Mouse (Mus musculus) heart, embryonic 11.5 days (tissue): ENCODE data around the gene Swsap1. TPM values are rescaled to one million over a fixed set of nuclear protein-coding genes. Genes with fewer than 3 reads are reported as not detected.

Experiments used
- ATAC-seq: fragments of 200-750 bp; cut with Nextera tagmentation; replicated peaks from 2 replicates; pipeline ENCODE4 v1.8.0; 2017; ENCODE audit warnings: moderate library complexity; ENCODE audit not compliant: insufficient number of reproducible peaks, low FRiP score, low TSS enrichment
- H3K27ac ChIP-seq: fragments of 300-500 bp; sonication (generic); 2 replicates; pipeline ENCODE4 v1.5.1; 2014; ENCODE audit warnings: mild to moderate bottlenecking, low read depth, low read length
- H3K27me3 ChIP-seq: fragments of 300-500 bp; sonication (generic); 2 replicates; pipeline ENCODE4 v1.6.1; 2014; ENCODE audit warnings: mild to moderate bottlenecking, low read length, mixed read lengths; ENCODE audit not compliant: control insufficient read depth, insufficient read depth
- H3K36me3 ChIP-seq: fragments of 300-500 bp; sonication (generic); 2 replicates; pipeline ENCODE4 v1.6.1; 2014; ENCODE audit warnings: mild to moderate bottlenecking, low read length, moderate library complexity, mixed read lengths; ENCODE audit not compliant: control insufficient read depth, insufficient read depth
- H3K4me1 ChIP-seq: fragments of 300-500 bp; sonication (generic); 2 replicates; pipeline ENCODE4 v1.6.1; 2014; ENCODE audit warnings: low read length; ENCODE audit not compliant: control insufficient read depth, insufficient read depth
- H3K4me2 ChIP-seq: fragments of 300-500 bp; sonication (generic); 2 replicates; pipeline ENCODE4 v1.6.1; 2014; ENCODE audit warnings: mild to moderate bottlenecking, moderate library complexity
- H3K4me3 ChIP-seq: fragments of 300-500 bp; sonication (generic); 2 replicates; pipeline ENCODE4 v1.5.1; 2014; ENCODE audit warnings: low read depth, low read length
- H3K9ac ChIP-seq: fragments of 300-500 bp; sonication (generic); 2 replicates; pipeline ENCODE4 v1.6.1; 2014; ENCODE audit warnings: mild to moderate bottlenecking, low read depth, low read length, moderate library complexity
- H3K9me3 ChIP-seq: fragments of 300-500 bp; sonication (generic); replicated peaks from 2 replicates; pipeline ENCODE4 v1.6.1; 2016; ENCODE audit warnings: low read length; ENCODE audit not compliant: control insufficient read depth
- WGBS: fragments of 180-500 bp; shearing (Covaris S2); extraction: QIAGEN DNeasy Blood & Tissue Kit; methylation state at CpG from one replicate; pipeline ENCODE4 v1.1.7; 2014; ENCODE audit not compliant: insufficient replicate concordance; 5-methylcytosine and 5-hydroxymethylcytosine counted together
- polyA plus RNA-seq: library from polyadenylated mRNA; unstranded; fragments of >200 nt; fragmentation: Nextera tagmentation; extraction: Ambion mirVana; gene quantifications from 2 replicates; pipeline ENCODE4 v1.2.1, GENCODE M21; 2014

Gene Swsap1
- polyA plus RNA-seq, 1 experiment from 2014 or later = 9.0 TPM

DNA sequence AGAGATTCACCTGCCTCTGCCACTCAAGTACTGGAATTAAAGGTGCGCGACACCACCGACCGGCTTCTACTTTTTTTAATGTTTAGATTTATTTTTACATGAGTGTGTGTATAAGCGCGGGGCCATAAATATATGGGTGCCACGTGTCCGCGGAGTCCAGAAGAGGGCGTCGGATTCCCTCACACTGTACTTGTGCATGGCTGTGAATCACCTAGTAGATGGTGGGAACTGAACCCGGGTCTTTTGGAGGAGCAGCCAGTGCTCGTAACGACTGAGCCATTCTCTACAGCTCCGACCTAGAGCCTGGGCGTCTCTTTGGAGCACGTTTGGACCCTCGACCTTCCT is 358 bp upstream of the Swsap1 start:
- no peaks in the 10 kb centered on the region for H3K9me3 ChIP-seq
- H3K9ac ChIP-seq = peak overlapping the region; percentile 87
- H3K4me2 ChIP-seq = peak overlapping the region; percentile 65
- H3K27me3 ChIP-seq = peaks cover 8% of the 10 kb centered on the region; the same call in 1 of the 2 replicates
- H3K36me3 ChIP-seq = no peaks in the 10 kb centered on the region; the same call in 1 of the 2 replicates
- peak overlapping the region; percentile 16; the same call in 1 of the 2 replicates for H3K27ac ChIP-seq
- H3K4me3 ChIP-seq = peak overlapping the region; percentile 69
- ATAC-seq = peak; percentile 55; the same call in 1 of the 2 replicates
- H3K4me1 ChIP-seq = no peaks in the 10 kb centered on the region
- WGBS = 1% methylated on average over 18 of the region's 18 CpGs

DNA sequence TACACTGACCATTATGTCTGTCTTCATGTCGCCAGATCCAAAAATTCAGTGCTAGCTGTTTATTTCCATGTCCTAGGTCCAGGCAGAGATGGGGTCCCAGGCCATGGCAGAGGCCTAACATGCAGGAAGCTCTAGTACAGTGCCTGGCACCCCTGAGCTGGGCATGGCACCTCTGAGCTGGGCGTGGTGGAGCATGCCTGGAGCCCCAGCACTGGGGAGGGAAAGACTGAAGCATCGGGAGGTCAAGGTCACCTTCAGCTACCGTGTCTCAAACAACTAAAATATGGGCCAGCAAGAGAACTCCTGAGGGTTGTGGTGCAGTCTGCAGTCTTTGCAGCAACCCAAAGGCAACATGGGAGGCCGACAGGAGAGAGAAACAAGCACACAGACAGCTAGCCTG is 2.8 kb downstream of the Swsap1 start:
- Histone ChIP-seq H3K4me1 (peaks cover 19% of the 10 kb centered on the region), H3K27me3 (peaks cover 21% of the 10 kb centered on the region), H3K9me3 (no peaks in the 10 kb centered on the region), H3K4me2 (no peak overlapping the region), H3K4me3 (no peak overlapping the region), H3K27ac (no peak overlapping the region), H3K36me3 (no peaks in the 10 kb centered on the region; the same call in 1 of the 2 replicates), H3K9ac (peak overlapping the region; percentile 10; the same call in 1 of the 2 replicates)
- WGBS = 79% methylated on average over 5 of the region's 5 CpGs
- ATAC-seq = no peak

DNA sequence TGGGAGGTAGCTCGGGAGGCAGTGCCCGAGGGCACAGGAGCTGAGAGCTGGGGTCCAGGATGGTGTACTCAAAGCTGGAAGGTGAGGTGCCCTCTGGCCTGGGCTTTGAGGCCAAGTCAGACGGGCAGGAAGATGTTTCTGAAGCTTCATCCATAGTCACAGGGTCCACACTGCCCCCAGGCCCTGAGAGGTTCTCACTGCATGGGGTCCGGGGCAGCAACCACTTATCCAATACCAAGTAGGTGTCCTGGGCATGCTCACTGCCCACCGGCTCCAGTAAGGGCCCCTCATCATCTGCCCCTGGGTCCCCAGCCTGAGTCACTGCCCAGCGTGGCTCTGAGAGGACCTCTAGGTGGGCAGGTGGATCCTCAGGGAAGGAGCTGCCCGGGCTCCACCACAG is 3.7 kb downstream of the Swsap1 start:
- Histone ChIP-seq H3K4me1 (peaks cover 24% of the 10 kb centered on the region), H3K27me3 (peaks cover 21% of the 10 kb centered on the region), H3K4me3 (no peak overlapping the region), H3K36me3 (no peaks in the 10 kb centered on the region; the same call in 1 of the 2 replicates), H3K9me3 (no peaks in the 10 kb centered on the region), H3K4me2 (no peak overlapping the region), H3K9ac (no peak overlapping the region), H3K27ac (no peak overlapping the region)
- 90% methylated on average over 7 of the region's 7 CpGs for WGBS
- no peak for ATAC-seq

DNA sequence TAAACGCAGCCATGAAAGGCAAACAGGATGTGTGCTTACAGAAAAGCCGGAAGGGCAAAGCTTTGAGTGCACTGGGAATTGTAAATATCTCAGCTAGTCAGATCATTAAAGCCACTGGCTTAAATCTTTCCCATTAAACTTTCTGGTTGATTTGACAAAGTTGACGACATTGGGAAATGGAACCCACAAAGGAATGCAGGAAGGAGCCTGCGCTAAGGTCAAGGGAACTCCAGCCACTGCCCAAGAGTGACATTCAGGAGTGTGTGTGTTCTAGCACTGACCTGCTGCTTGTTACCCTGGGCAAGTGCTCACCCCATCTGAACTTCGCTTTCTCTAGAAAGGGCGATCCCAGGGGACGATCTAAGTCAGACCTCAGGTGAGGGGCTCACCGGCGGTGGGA is 4.6 kb downstream of the Swsap1 start:
- no peak overlapping the region; the same call in 1 of the 2 replicates for H3K27ac ChIP-seq

DNA sequence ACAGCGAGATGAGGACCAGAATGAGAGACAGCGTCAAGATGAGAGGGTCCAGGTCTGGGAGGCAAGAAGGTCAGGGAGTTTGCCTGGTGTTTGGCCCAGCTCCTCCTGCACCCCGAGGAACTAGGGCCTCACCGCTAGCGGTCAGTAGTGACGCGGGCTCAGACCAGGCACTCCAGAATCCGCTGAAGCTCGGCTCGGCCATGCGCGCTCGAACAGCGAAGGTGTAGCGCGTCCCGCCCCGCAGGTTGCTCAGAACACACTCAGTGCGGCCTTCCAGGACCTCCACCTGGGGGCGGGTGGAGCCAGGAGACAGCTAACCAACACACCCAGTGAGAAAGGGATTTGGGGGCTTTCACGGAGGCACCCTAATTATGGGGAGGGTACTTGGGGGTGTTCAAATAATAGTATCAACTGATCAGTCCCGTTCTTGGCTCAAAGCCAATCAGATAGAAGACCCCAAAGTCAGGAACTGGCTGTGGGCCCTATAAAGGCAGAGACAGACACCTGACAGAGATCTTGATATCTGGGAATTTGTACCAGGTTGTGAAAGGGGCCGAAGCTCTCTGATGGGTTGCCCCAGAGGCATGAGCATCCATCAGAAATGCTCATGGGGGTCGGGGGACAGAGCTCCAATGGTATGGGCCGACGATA is 5.1 kb downstream of the Swsap1 start:
- Histone ChIP-seq H3K27me3 (peaks cover 21% of the 10 kb centered on the region), H3K4me1 (peaks cover 24% of the 10 kb centered on the region), H3K9me3 (no peaks in the 10 kb centered on the region), H3K27ac (no peak overlapping the region; the same call in 1 of the 2 replicates), H3K4me3 (peak overlapping the region; percentile 57), H3K36me3 (no peaks in the 10 kb centered on the region; the same call in 1 of the 2 replicates), H3K4me2 (peak overlapping the region; percentile 94), H3K9ac (peak overlapping the region; percentile 71)
- ATAC-seq = no peak
- WGBS = 14% methylated on average over 26 of the region's 26 CpGs

More for the DNA sequence above, 4.6 kb downstream of the Swsap1 start:
- WGBS = 42% methylated on average over 9 of the region's 9 CpGs
- Histone ChIP-seq H3K36me3 (no peaks in the 10 kb centered on the region; the same call in 1 of the 2 replicates), H3K4me3 (peak overlapping the region; percentile 57), H3K27me3 (peaks cover 21% of the 10 kb centered on the region), H3K4me1 (peaks cover 24% of the 10 kb centered on the region), H3K9ac (no peak overlapping the region), H3K4me2 (peak overlapping the region; percentile 94), H3K9me3 (no peaks in the 10 kb centered on the region)
- ATAC-seq = no peak

DNA sequence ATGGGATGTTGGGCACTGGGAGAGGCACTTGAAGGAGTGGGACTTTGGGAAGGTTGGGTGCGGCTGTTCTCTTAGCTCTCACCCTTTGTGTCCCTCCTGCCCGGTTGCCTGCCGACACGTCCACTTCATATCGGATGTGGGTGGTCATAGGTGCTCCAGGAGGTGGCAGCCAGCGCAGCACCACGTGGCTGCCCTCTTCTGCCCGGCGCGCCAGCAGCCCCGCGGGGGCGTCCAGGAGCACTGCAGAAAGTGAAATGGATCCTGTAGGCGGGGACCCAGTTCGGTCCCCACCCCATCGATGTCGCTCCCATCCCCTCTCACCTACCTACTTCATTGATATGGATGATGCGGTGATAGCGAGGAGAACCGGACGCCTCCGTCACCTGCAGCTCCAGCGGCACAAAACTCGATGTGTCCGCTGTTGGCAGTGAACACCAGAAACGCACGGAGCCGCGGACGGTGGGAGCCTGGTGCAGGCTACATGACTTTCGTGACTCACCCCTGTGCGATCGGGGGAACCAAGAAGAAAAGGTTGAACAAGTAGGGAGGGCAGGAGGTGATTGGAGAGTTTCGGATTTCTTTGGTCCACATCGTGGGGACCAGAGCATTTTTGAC is 5.9 kb downstream of the Swsap1 start:
- Histone ChIP-seq H3K27ac (peak overlapping the region; percentile 74), H3K4me3 (peak overlapping the region; percentile 57), H3K4me2 (peak overlapping the region; percentile 94), H3K9ac (peak overlapping the region; percentile 71), H3K27me3 (peaks cover 21% of the 10 kb centered on the region), H3K4me1 (peaks cover 24% of the 10 kb centered on the region), H3K36me3 (no peaks in the 10 kb centered on the region; the same call in 1 of the 2 replicates), H3K9me3 (no peaks in the 10 kb centered on the region)
- WGBS = 2% methylated on average over 35 of the region's 35 CpGs
- no peak for ATAC-seq

DNA sequence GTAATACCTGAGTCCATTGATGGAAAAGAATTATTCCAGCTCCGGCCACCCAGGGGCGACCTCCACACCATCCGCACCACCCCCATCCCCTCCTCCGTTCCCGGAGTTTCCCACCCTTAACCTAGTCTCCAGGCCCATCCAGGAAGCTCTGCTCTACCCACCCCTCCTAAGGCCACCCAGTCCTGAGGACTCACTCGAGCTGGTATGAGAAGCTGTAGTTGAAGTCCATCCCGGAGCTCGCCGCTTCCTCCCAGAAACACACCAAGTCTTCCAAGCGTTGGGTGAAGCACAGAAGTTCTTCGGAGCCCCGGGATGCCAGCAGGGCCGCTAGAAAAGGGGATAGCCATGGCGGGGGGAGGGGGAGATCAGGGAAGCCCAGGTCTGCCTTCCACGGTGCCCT is 6.5 kb downstream of the Swsap1 start:
- Histone ChIP-seq H3K4me1 (peaks cover 24% of the 10 kb centered on the region), H3K9me3 (no peaks in the 10 kb centered on the region), H3K4me3 (peak overlapping the region; percentile 57), H3K27ac (peak overlapping the region; percentile 74), H3K9ac (peak overlapping the region; percentile 71), H3K27me3 (peaks cover 21% of the 10 kb centered on the region), H3K36me3 (no peaks in the 10 kb centered on the region; the same call in 1 of the 2 replicates), H3K4me2 (peak overlapping the region; percentile 94)
- ATAC-seq = no peak
- 0% methylated on average over 14 of the region's 15 CpGs for WGBS

DNA sequence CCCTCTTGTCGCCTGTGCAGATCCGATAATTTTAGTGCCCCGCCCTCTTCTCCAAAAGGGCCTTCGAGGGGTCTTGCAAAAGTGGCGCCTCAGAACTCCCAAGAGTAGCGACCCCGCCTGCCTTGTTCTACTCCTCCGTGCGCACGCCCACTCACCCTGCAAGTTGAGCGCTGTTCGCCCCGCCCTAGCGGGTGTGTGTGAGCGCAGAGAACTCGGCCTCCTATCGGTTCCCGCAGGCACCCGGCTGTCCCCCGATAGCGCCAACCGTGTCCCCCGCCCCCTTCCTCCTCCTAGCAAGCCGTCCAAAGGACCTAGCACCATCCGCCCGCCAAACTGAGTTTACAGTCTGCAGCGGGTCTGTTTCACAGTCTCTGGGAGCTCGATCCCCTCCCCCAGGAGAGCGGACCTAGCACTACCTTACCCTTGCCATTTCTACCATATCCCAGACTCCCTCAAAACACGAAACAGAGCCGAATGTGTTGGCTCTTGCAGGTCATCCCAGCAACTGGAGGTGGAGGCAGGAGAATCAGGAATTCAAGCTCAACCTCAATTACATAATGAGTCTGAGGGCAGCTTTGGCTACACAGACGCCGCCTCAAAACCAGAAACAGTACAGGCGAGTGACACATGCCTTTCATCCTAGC is 7.0 kb downstream of the Swsap1 start:
- Histone ChIP-seq H3K4me2 (peak overlapping the region; percentile 94), H3K9me3 (no peaks in the 10 kb centered on the region), H3K27me3 (peaks cover 21% of the 10 kb centered on the region), H3K36me3 (no peaks in the 10 kb centered on the region; the same call in 1 of the 2 replicates), H3K4me1 (peaks cover 24% of the 10 kb centered on the region), H3K9ac (peak overlapping the region; percentile 71), H3K4me3 (peak overlapping the region; percentile 57), H3K27ac (peak overlapping the region; percentile 74)
- WGBS = 2% methylated on average over 34 of the region's 34 CpGs
- ATAC-seq = peak; percentile 86
